Mouse (Mus musculus) limb, embryonic 11.5 days (tissue): ENCODE results near the gene Prkd3. TPM values are rescaled to one million over a fixed set of nuclear protein-coding genes. Genes with fewer than 3 reads are reported as not detected.
A peak's percentile ranks its signal among the peaks of the same experiment; 100 is the strongest.

Experiments
- ATAC-seq: fragments of 200-750 bp; cut with Nextera tagmentation; 2 replicates; pipeline ENCODE4 v1.8.0; 2017; ENCODE audit warnings: low read depth; ENCODE audit not compliant: insufficient number of reproducible peaks, low FRiP score, low TSS enrichment
- DNase-seq: peaks from one replicate; pipeline ENCODE4 v3.0.0-alpha.2; 2015; ENCODE audit warnings: low spot score
- H3K27ac ChIP-seq: fragments of 300-500 bp; sonication (generic); replicated peaks from 2 replicates; pipeline ENCODE4 v1.5.1; 2014; ENCODE audit warnings: low read depth, mild to moderate bottlenecking, low read length
- H3K27me3 ChIP-seq: fragments of 300-500 bp; sonication (generic); 2 replicates; pipeline ENCODE4 v1.6.1; 2014; ENCODE audit warnings: mild to moderate bottlenecking, low read length, mixed read lengths; ENCODE audit not compliant: control insufficient read depth, insufficient read depth
- H3K36me3 ChIP-seq: fragments of 300-500 bp; sonication (generic); 2 replicates; pipeline ENCODE4 v1.6.1; 2014; ENCODE audit warnings: mild to moderate bottlenecking, low read length, moderate library complexity, mixed read lengths; ENCODE audit not compliant: control insufficient read depth, insufficient read depth
- H3K4me1 ChIP-seq: fragments of 300-500 bp; sonication (generic); 2 replicates; pipeline ENCODE4 v1.6.1; 2014; ENCODE audit warnings: low read length, mixed read lengths; ENCODE audit not compliant: control insufficient read depth, insufficient read depth
- H3K4me2 ChIP-seq: fragments of 300-500 bp; sonication (generic); 2 replicates; pipeline ENCODE4 v1.6.1; 2014; ENCODE audit warnings: low read depth, mild to moderate bottlenecking, moderate library complexity; ENCODE audit not compliant: severe bottlenecking
- H3K4me3 ChIP-seq: fragments of 300-500 bp; sonication (generic); 2 replicates; pipeline ENCODE4 v1.5.1; 2014; ENCODE audit warnings: low read depth, low read length
- H3K9ac ChIP-seq: fragments of 300-500 bp; sonication (generic); 2 replicates; pipeline ENCODE4 v1.6.1; 2014; ENCODE audit warnings: mild to moderate bottlenecking, low read length
- H3K9me3 ChIP-seq: fragments of 300-500 bp; sonication (generic); 2 replicates; pipeline ENCODE4 v1.6.1; 2016; ENCODE audit warnings: low read length; ENCODE audit not compliant: control insufficient read depth
- WGBS: fragments of 180-500 bp; shearing (Covaris S2); extraction: QIAGEN DNeasy Blood & Tissue Kit; methylation state at CpG from one replicate; pipeline ENCODE4 v1.1.7; 2014; 5-methylcytosine and 5-hydroxymethylcytosine counted together
- polyA plus RNA-seq: library from polyadenylated mRNA; unstranded; fragments of >200 nt; fragmentation: Nextera tagmentation; extraction: Ambion mirVana; gene quantifications from 2 replicates; pipeline ENCODE4 v1.2.1, GENCODE M21; 2014

Gene Prkd3
- polyA plus RNA-seq, 1 experiment from 2014 or later = 55.4 TPM

- under 1% methylated on average over 18 of the region's 18 CpGs for WGBS
- Histone ChIP-seq H3K36me3 (no peaks in the 10 kb centered on the region), H3K27me3 (no peaks in the 10 kb centered on the region), H3K9me3 (no peaks in the 10 kb centered on the region), H3K4me2 (peak overlapping the region; percentile 70), H3K4me1 (peaks cover 4% of the 10 kb centered on the region; the same call in 1 of the 2 replicates), H3K4me3 (peak overlapping the region; percentile 74), H3K27ac (peak overlapping the region; percentile 95), H3K9ac (peak overlapping the region; percentile 95)
- DNase-seq = peak; percentile 45
- ATAC-seq = no peak
Observed at GRCm38 (mm10) chr17:79019726-79020207, 849 bp downstream of the Prkd3 start.

GRCm38 (mm10) chr17:79018422-79018821, 2.2 kb downstream of the Prkd3 start:
- Histone ChIP-seq H3K36me3 (no peaks in the 10 kb centered on the region), H3K4me2 (no peak overlapping the region), H3K4me1 (peaks cover 4% of the 10 kb centered on the region; the same call in 1 of the 2 replicates), H3K9me3 (no peaks in the 10 kb centered on the region), H3K4me3 (no peak overlapping the region), H3K27me3 (no peaks in the 10 kb centered on the region), H3K27ac (no peak overlapping the region), H3K9ac (no peak overlapping the region)
- ATAC-seq = no peak
- WGBS = 70% methylated on average over 9 of the region's 9 CpGs
- no peak for DNase-seq

- WGBS = 82% methylated on average over 10 of the region's 10 CpGs
- Histone ChIP-seq H3K4me2 (no peak overlapping the region), H3K9ac (no peak overlapping the region), H3K4me1 (no peaks in the 10 kb centered on the region; the same call in 1 of the 2 replicates), H3K4me3 (no peak overlapping the region), H3K27me3 (no peaks in the 10 kb centered on the region), H3K9me3 (no peaks in the 10 kb centered on the region), H3K27ac (no peak overlapping the region), H3K36me3 (peaks cover 10% of the 10 kb centered on the region)
- no peak for ATAC-seq
- DNase-seq = no peak
Observed at GRCm38 (mm10) chr17:79015831-79016230, 4.8 kb downstream of the Prkd3 start.

GRCm38 (mm10) chr17:79014911-79015685, 5.5 kb downstream of the Prkd3 start:
- no peak for ATAC-seq
- no peak for DNase-seq
- Histone ChIP-seq H3K36me3 (peaks cover 10% of the 10 kb centered on the region), H3K9me3 (no peaks in the 10 kb centered on the region), H3K4me1 (no peaks in the 10 kb centered on the region; the same call in 1 of the 2 replicates), H3K27ac (no peak overlapping the region), H3K4me2 (no peak overlapping the region), H3K4me3 (no peak overlapping the region), H3K27me3 (no peaks in the 10 kb centered on the region), H3K9ac (no peak overlapping the region)
- 89% methylated on average over 2 of the region's 2 CpGs for WGBS

- no peaks in the 10 kb centered on the region for H3K9me3 ChIP-seq
- no peaks in the 10 kb centered on the region for H3K27me3 ChIP-seq
- H3K4me1 ChIP-seq = no peaks in the 10 kb centered on the region; the same call in 1 of the 2 replicates
- no peak overlapping the region for H3K9ac ChIP-seq
- WGBS = 90% methylated on average over 2 of the region's 2 CpGs
- no peak overlapping the region for H3K4me3 ChIP-seq
- DNase-seq (no peak), ATAC-seq (no peak)
- H3K27ac ChIP-seq = no peak overlapping the region
- H3K36me3 ChIP-seq = peaks cover 10% of the 10 kb centered on the region
- H3K4me2 ChIP-seq = no peak overlapping the region
Observed at GRCm38 (mm10) chr17:79013625-79014024, 7.0 kb downstream of the Prkd3 start.

GRCm38 (mm10) chr17:78999745-79000270, 20.8 kb downstream of the Prkd3 start:
- ATAC-seq (no peak), DNase-seq (no peak)
- Histone ChIP-seq H3K9ac (no peak overlapping the region), H3K27ac (no peak overlapping the region), H3K4me3 (no peak overlapping the region), H3K9me3 (no peaks in the 10 kb centered on the region), H3K4me2 (no peak overlapping the region), H3K27me3 (no peaks in the 10 kb centered on the region), H3K36me3 (no peaks in the 10 kb centered on the region), H3K4me1 (no peaks in the 10 kb centered on the region)
- WGBS = 90% methylated on average over 4 of the region's 4 CpGs

- Histone ChIP-seq H3K9ac (no peak overlapping the region), H3K27ac (no peak overlapping the region), H3K4me2 (no peak overlapping the region), H3K4me1 (no peaks in the 10 kb centered on the region), H3K4me3 (no peak overlapping the region), H3K27me3 (no peaks in the 10 kb centered on the region), H3K9me3 (no peaks in the 10 kb centered on the region), H3K36me3 (no peaks in the 10 kb centered on the region)
- 95% methylated on average over 3 of the region's 3 CpGs for WGBS
- DNase-seq = no peak
- no peak for ATAC-seq
Observed at GRCm38 (mm10) chr17:78999189-78999588, 21.4 kb downstream of the Prkd3 start.

GRCm38 (mm10) chr17:78998130-78998529, 22.5 kb downstream of the Prkd3 start:
- no peaks in the 10 kb centered on the region for H3K27me3 ChIP-seq
- no peaks in the 10 kb centered on the region for H3K9me3 ChIP-seq
- no peak for ATAC-seq
- 86% methylated on average over 2 of the region's 2 CpGs for WGBS
- no peaks in the 10 kb centered on the region for H3K36me3 ChIP-seq
- no peaks in the 10 kb centered on the region for H3K4me1 ChIP-seq
- no peak overlapping the region for H3K9ac ChIP-seq
- no peak for DNase-seq
- H3K27ac ChIP-seq = no peak overlapping the region
- H3K4me3 ChIP-seq = no peak overlapping the region
- no peak overlapping the region for H3K4me2 ChIP-seq
